Mouse (Mus musculus): ENCODE data around the gene Mrgprh.
A peak's percentile ranks its signal among the peaks of the same experiment; 100 is the strongest.
"Not testable (repeated sequence)": the region's sequence is repeated elsewhere in the genome, so short reads cannot be mapped to it uniquely, and the experiment has no call there.

Mrgprh gene

DNA sequence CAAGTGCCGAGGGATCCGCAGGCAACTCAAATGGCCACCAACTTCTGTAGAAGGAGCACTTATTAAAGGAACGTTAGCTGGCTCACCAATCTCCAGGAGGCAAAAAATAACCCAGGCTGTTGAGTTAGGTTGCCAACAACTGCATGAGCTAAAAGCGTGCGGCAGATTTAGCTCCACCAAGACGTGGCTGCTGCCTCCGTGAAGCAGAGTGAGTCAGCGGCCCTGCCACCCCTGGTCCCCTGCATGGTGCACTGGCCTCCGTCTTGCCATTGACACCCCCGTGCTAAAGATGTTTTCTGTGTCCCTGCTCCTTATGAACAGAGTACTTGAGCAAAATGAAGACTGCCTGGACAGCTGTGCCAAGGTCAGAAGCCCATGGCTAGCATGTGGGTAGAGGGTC lies 9.0 kb upstream of the Mrgprh start:
- no peak for DNase-seq (ENCODE audit: inconsistent age in 2 of 2, low spot score in 1 of 2)

- no peak for DNase-seq (ENCODE audit: inconsistent age in 2 of 2, low spot score in 1 of 2)
Observed at GRCm38 (mm10) chr17:12868043-12868442, 7.8 kb upstream of the Mrgprh start, which contains the start of gene Mas1. Mas1 (minus strand) TSS chr17:12868143.

DNA sequence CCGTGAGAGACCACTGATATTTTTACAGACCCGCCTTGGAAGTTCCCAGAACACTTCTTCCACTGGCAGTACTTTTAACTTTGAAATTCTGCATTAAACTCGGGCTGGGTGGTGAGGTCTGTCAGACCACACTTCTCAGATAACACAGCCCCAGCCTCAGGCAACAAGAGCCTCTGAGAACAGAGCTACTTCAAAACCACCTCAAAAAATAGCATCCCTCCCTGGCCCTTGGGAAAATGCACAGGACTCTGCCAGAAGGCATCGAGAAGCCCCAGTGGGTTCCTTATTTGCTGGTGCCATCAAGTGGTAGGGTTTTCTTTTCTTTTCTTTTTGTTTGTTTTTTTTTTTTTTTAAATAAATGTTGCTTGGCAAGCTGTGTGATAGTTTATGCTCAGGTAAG lies 7.2 kb upstream of the Mrgprh start:
- no peak for DNase-seq (ENCODE audit: inconsistent age in 2 of 2, low spot score in 1 of 2)

- no peak for DNase-seq (ENCODE audit: inconsistent age in 2 of 2, low spot score in 1 of 2)
Observed at GRCm38 (mm10) chr17:12872275-12873028, 3.4 kb upstream of the Mrgprh start.

GRCm38 (mm10) chr17:12880178-12880577 lies 4.3 kb downstream of the Mrgprh start:
- peak; percentile 76 to 94 for DNase-seq (ENCODE audit: inconsistent age in 2 of 2, low spot score in 1 of 2)

DNA sequence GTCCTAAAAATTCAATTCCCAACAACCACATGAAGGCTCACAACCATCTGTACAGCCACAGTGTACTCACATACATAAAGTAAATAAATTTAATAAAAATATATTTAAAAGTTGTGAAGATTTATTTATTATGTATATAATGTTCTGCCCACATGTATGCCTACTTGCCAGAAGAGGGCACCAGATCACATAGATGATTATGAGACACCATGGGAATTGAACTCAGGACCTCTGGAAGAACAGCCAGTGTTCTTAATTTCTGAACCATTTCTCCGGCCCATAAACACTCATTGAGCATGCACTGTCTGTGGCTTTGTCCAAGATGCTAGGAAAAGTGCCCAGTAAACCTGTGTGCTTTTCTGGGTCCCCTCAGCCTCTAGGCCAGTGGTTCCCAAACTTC lies 5.4 kb downstream of the Mrgprh start:
- DNase-seq (ENCODE audit: inconsistent age in 2 of 2, low spot score in 1 of 2), result no peak

GRCm38 (mm10) chr17:12886620-12887019 lies 10.8 kb downstream of the Mrgprh start:
- no peak for DNase-seq (ENCODE audit: inconsistent age in 2 of 2, low spot score in 1 of 2)

DNA sequence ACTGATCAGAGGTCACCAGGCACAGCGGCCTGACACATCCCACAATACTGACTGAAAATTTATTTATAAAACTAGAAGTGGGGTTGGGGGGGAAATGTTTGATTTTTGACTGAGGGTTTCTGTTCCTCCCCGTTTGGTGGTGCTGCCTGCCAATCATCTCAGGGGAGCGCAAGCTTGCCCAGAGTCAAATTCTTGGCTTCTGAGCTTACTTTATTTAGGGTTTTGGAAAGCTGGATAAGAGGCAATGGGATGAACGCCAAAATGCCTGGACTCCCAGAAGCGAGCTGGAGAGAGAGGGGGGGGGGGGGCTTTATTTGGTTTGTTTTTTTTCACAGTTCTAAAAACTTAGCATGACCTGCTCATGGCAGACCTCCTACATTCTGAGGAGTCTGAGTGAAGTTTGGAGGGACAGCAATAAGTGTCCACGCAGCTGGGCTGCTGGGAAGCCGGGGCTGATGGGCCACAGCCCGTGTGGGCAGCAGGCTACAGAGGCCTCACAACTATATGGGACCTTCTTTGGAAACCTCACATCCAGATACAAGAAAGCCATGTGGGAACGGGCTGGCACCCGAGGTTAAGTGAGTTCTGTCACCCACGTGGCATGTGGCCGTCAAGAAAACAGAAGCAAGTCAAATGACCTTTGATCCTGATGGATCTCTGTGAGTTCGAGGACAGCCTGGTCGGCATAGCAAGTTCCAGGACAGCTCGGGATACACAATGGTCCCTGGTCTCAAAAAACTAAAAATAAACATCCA lies 11.4 kb downstream of the Mrgprh start:
- no peak for DNase-seq (ENCODE audit: inconsistent age in 2 of 2, low spot score in 1 of 2)

GRCm38 (mm10) chr17:12891054-12891453 lies 15.2 kb downstream of the Mrgprh start:
- DNase-seq (ENCODE audit: inconsistent age in 2 of 2, low spot score in 1 of 2), result no peak

GRCm38 (mm10) chr17:12892033-12892432 lies 16.2 kb downstream of the Mrgprh start:
- DNase-seq (ENCODE audit: inconsistent age in 2 of 2, low spot score in 1 of 2), result no peak

GRCm38 (mm10) chr17:12897674-12898073 lies 21.8 kb downstream of the Mrgprh start:
- no peak for DNase-seq (ENCODE audit: inconsistent age in 2 of 2, low spot score in 1 of 2)

- not testable (repeated sequence) for DNase-seq (ENCODE audit: inconsistent age in 2 of 2, low spot score in 1 of 2)
Observed at GRCm38 (mm10) chr17:12898607-12899006, 22.8 kb downstream of the Mrgprh start.

- DNase-seq (ENCODE audit: inconsistent age in 2 of 2, low spot score in 1 of 2), result no peak
Observed at GRCm38 (mm10) chr17:12902291-12902690, 26.5 kb downstream of the Mrgprh start.

- DNase-seq (ENCODE audit: inconsistent age in 2 of 2, low spot score in 1 of 2), result no peak
Observed at GRCm38 (mm10) chr17:12903372-12904333, 27.8 kb downstream of the Mrgprh start.

DNA sequence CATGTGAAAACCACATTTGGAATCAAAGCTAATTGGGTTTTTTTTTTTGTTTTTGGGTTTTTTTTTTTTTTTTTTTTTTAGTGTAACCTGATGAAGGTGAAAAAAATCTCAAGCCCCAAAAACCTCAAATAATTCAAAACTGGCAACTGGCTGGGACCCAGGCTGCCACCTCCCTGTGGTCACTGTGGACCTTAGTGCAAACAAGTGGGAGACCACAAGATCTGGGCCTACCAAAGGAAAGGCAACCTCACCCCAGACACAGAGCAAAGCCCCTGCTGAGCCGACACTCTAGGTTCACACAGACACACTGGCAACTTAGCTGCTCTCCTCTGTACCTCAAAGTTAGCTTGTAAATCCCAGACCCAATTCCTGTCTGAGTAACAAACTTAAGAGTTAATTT lies 28.5 kb downstream of the Mrgprh start:
- no peak for DNase-seq (ENCODE audit: inconsistent age in 2 of 2, low spot score in 1 of 2)

GRCm38 (mm10) chr17:12905810-12906209 lies 30.0 kb downstream of the Mrgprh start:
- no peak for DNase-seq (ENCODE audit: inconsistent age in 2 of 2, low spot score in 1 of 2)

GRCm38 (mm10) chr17:12906436-12906835 lies 30.6 kb downstream of the Mrgprh start:
- no peak for DNase-seq (ENCODE audit: inconsistent age in 2 of 2, low spot score in 1 of 2)

GRCm38 (mm10) chr17:12909361-12910280 lies 33.8 kb downstream of the Mrgprh start, which contains the start of gene Pnldc1:
Pnldc1 (minus strand) TSS chr17:12910230.
- DNase-seq (ENCODE audit: inconsistent age in 2 of 2, low spot score in 1 of 2), result peak; percentile 26 to 52

DNA sequence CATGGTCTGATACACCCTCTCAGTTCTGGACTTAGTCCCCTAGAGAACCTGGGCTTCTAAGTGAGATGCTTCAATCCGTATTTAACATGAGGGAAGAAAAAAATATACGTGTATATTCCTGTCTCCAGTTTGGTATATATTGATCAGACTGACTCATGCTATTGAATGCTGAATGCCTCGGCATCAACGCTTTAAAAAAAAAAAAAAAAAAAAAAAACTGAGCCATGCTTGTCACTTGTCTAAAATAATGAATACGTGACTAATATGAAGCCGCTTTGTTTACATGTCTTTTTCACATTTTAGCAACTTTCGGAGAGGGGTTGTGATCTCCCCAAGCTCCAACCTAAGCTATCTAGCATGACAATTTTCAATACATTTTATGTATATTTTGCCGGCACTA lies 34.6 kb downstream of the Mrgprh start:
- DNase-seq (ENCODE audit: inconsistent age in 2 of 2, low spot score in 1 of 2), result no peak

- no peak for DNase-seq (ENCODE audit: inconsistent age in 2 of 2, low spot score in 1 of 2)
Observed at GRCm38 (mm10) chr17:12915488-12915880, 39.6 kb downstream of the Mrgprh start, which contains the start of gene Tcp1. Tcp1 (plus strand) TSS chr17:12915701.

Data from adrenal gland, adult (tissue).